Mouse (Mus musculus) liver, embryonic 14.5 days (tissue): ENCODE results near the gene Lkaaear1. TPM values are rescaled to one million over a fixed set of nuclear protein-coding genes. Genes with fewer than 3 reads are reported as not detected.

Experiments used
- ATAC-seq: fragments of 200-750 bp; cut with Nextera tagmentation; 2 replicates; pipeline ENCODE4 v1.8.0; 2017; ENCODE audit warnings: moderate number of reproducible peaks, mild to moderate bottlenecking, moderate library complexity; ENCODE audit not compliant: insufficient read depth
- DNase-seq, 3 experiments: peaks; one replicate each; pipeline ENCODE4 v3.0.0-alpha.2; 2012 to 2013; ENCODE audit warnings: low read depth in 3 of 3, low spot score in 3 of 3
- H3K27ac ChIP-seq: fragments of 300-500 bp; sonication (generic); 2 replicates; pipeline ENCODE4 v1.5.1; 2014; ENCODE audit warnings: moderate library complexity, mild to moderate bottlenecking, control low read depth, inconsistent platforms
- H3K27me3 ChIP-seq: fragments of 300-500 bp; sonication (generic); 2 replicates; pipeline ENCODE4 v1.6.1; 2014; ENCODE audit warnings: mild to moderate bottlenecking, low read length, moderate library complexity; ENCODE audit not compliant: control insufficient read depth, insufficient read depth
- H3K36me3 ChIP-seq: fragments of 300-500 bp; sonication (generic); replicated peaks from 2 replicates; pipeline ENCODE4 v1.6.1; 2014; ENCODE audit warnings: low read depth; ENCODE audit not compliant: control insufficient read depth, insufficient read depth
- H3K4me1 ChIP-seq, 2 experiments: fragments of 200-500 bp in 1 of 2; fragments of 300-500 bp in 1 of 2; sonication (generic) in 1 of 2; replicated peaks; 2 replicates each; pipeline ENCODE4 v1.6.1; 2012 to 2014; ENCODE audit warnings: antibody characterized with exemption in 1 of 2, inconsistent platforms in 1 of 2, low read length in 1 of 2; ENCODE audit not compliant: control insufficient read depth in 2 of 2, insufficient read depth in 2 of 2
- H3K4me2 ChIP-seq: fragments of 300-500 bp; sonication (generic); 2 replicates; pipeline ENCODE4 v1.6.1; 2014; ENCODE audit warnings: low read depth, mild to moderate bottlenecking, control low read depth, moderate library complexity
- H3K4me3 ChIP-seq, 2 experiments: fragments of 200-500 bp in 1 of 2; fragments of 300-500 bp in 1 of 2; sonication (generic) in 1 of 2; 2 replicates each; pipeline ENCODE4 v1.5.1; 2012 to 2014; ENCODE audit warnings: low read depth in 2 of 2, low read length in 2 of 2, mild to moderate bottlenecking in 2 of 2, control low read depth in 1 of 2, inconsistent platforms in 1 of 2, moderate library complexity in 1 of 2; ENCODE audit not compliant: insufficient read depth in 1 of 2
- H3K9ac ChIP-seq: fragments of 300-500 bp; sonication (generic); replicated peaks from 2 replicates; pipeline ENCODE4 v1.6.1; 2014; ENCODE audit warnings: mild to moderate bottlenecking, control low read depth, moderate library complexity
- H3K9me3 ChIP-seq: fragments of 300-500 bp; sonication (generic); 2 replicates; pipeline ENCODE4 v1.6.1; 2016; ENCODE audit warnings: low read length, mixed read lengths; ENCODE audit not compliant: control insufficient read depth
- CTCF ChIP-seq: IDR thresholded peaks from 2 replicates; pipeline ENCODE4 v1.5.1; 2016; ENCODE audit warnings: antibody characterized with exemption, low read depth, control low read depth
- EP300 ChIP-seq: IDR thresholded peaks from 2 replicates; pipeline ENCODE4 v1.6.1; 2016; ENCODE audit warnings: antibody characterized with exemption, low read depth
- WGBS: fragments of 180-500 bp; shearing (Covaris S2); extraction: QIAGEN DNeasy Blood & Tissue Kit; methylation state at CpG from one replicate; pipeline ENCODE4 v1.1.7; 2014; ENCODE audit not compliant: insufficient replicate concordance; 5-methylcytosine and 5-hydroxymethylcytosine counted together
- polyA plus RNA-seq, 2 experiments: library from polyadenylated mRNA; depleted of rRNA in 1 of 2; stranded (reverse) in 1 of 2; unstranded in 1 of 2; fragments of >200 nt; fragmentation: Nextera tagmentation in 1 of 2; extraction: Ambion mirVana in 1 of 2; gene quantifications; 2 replicates each; pipeline versions ENCODE4 v1.2.1 to v1.2.3; 2012 to 2014

The Lkaaear1 gene
- polyA plus RNA-seq, 2 experiments, result not detected

DNA sequence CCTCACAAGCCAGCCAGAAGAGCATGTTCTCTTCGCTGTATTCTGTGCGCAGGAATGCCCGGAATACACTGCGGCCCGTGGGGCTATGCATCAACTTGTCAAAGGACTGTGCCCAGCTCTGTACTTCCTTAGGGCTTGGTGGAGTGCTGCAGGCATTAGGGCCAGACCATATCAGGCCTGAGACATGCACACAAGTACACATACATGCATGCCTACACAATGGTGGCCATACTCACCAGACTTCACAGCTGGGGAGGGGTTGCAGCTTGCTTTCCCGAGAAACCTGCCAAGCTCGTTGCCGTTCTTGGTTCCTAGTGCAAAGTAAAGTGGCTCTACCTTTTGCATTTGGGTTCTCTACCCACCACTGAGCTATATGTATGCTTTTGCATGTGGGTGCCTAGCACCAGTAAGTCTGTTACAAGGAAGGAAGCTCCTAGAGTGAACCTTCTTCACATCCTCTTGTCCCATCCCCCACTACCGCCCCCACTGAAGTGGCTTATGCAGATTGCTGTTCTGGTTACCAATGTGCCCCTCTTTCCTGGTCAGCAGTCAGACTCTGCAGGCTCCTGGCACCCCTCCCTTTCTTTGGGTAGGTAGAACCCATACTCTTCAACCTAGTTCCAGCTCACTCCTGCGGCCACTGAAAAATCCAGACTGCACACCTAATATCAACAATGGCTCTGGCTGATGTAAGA is 8.6 kb downstream of the Lkaaear1 start:
- WGBS, result 78% methylated on average over 10 of the region's 10 CpGs
- H3K36me3 ChIP-seq, result no peaks in the 10 kb centered on the region
- H3K27ac ChIP-seq, result no peak overlapping the region
- H3K4me1 ChIP-seq, result peaks cover 0 to 3% of the 10 kb centered on the region in 2 experiments; a peak in 2 of 4 replicates
- no peak overlapping the region for H3K4me2 ChIP-seq
- H3K4me3 ChIP-seq, result no peak overlapping the region
- no peaks in the 10 kb centered on the region for H3K9me3 ChIP-seq
- ATAC-seq, result no peak
- no peak for DNase-seq
- no peaks in the 10 kb centered on the region; the same call in 1 of the 2 replicates for H3K27me3 ChIP-seq
- no peak overlapping the region for H3K9ac ChIP-seq
- no peak for TF ChIP-seq EP300
- no peak for TF ChIP-seq CTCF

DNA sequence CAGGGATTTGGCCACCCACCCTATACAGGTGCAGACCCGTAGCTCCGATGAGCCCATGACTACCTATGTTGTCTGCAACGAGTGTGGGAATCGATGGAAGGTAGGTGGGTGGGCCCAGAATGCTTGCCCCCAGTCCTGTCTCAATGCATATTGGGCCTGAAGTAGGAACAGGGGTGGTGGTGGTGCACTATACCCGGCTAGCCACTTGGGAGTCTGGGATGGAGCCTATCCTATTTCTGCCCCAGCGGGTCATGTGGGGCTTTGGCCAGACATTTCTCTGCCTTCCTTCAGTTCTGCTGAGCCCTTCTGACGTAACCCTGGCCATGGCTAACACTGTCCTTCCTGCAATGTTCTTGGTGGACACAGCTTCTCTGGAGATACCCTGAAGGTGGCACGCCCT is 10.7 kb downstream of the Lkaaear1 start:
- WGBS, result 75% methylated on average over 8 of the region's 8 CpGs
- Histone ChIP-seq H3K27ac (no peak overlapping the region), H3K36me3 (no peaks in the 10 kb centered on the region), H3K4me1 (no peaks in the 10 kb centered on the region), H3K4me2 (no peak overlapping the region), H3K27me3 (no peaks in the 10 kb centered on the region), H3K4me3 (no peak overlapping the region), H3K9me3 (no peaks in the 10 kb centered on the region), H3K9ac (no peak overlapping the region)
- ATAC-seq, result no peak
- no peak for TF ChIP-seq EP300
- no peak for TF ChIP-seq CTCF
- DNase-seq, result no peak

DNA sequence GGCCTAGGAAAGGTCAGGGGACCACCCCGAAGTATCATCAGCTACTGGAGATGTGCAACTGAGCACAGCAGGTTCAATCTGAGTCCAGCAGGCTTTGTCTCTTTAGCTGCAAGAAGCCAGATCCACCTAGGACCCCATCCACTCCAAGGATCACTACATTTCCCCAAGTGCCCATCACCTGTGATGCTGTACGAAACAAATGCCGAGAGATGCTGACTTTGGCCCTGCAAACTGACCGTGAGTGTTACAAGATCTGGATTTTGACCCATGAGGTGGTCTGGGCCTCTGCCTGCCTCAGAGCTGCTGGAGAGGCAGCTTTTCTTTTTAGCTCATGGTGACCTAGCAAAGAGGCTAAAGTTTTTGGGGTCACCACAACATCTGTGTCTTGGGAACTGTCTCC is 12.6 kb downstream of the Lkaaear1 start:
- H3K9me3 ChIP-seq, result no peaks in the 10 kb centered on the region
- no peaks in the 10 kb centered on the region; the same call in 1 of the 2 replicates for H3K27me3 ChIP-seq
- peaks cover under 1 to 5% of the 10 kb centered on the region in 2 experiments; a peak in 3 of 4 replicates for H3K4me1 ChIP-seq
- no peak for ATAC-seq
- no peak for DNase-seq
- no peak overlapping the region for H3K9ac ChIP-seq
- H3K27ac ChIP-seq, result no peak overlapping the region
- WGBS, result 67% methylated on average over 4 of the region's 4 CpGs
- no peak overlapping the region for H3K4me3 ChIP-seq
- H3K36me3 ChIP-seq, result no peaks in the 10 kb centered on the region
- TF ChIP-seq EP300 (no peak), CTCF (no peak)
- H3K4me2 ChIP-seq, result no peak overlapping the region

DNA sequence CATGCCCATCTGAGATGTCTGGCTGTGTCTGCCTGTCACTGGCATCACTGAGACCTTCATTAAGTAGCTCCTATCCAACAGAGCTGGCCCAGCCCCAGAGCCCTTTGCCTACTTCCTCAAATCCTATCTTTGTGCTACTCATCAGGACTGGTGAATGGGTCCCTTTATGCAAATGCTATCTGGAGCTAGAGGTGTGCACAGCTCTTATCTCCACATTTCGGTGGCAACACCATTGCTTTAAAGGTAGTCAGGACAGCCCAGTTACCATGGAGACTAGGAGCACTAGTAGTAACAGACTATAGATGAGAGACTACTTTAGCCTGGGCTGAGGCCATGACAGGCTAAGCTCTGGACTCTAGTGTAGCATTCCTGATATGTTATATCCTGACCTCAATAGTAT is 13.5 kb downstream of the Lkaaear1 start:
- H3K4me3 ChIP-seq, result no peak overlapping the region
- H3K4me2 ChIP-seq, result no peak overlapping the region
- DNase-seq (no peak), ATAC-seq (no peak)
- no peaks in the 10 kb centered on the region for H3K9me3 ChIP-seq
- H3K27ac ChIP-seq, result no peak overlapping the region
- H3K9ac ChIP-seq, result no peak overlapping the region
- no peaks in the 10 kb centered on the region for H3K36me3 ChIP-seq
- WGBS, result 18% methylated on average over 1 of the region's 1 CpGs
- H3K27me3 ChIP-seq, result peaks cover 3% of the 10 kb centered on the region; the same call in 1 of the 2 replicates
- TF ChIP-seq EP300 (no peak), CTCF (no peak)
- H3K4me1 ChIP-seq, result peaks cover 3 to 5% of the 10 kb centered on the region in 2 experiments; a peak in 3 of 4 replicates

DNA sequence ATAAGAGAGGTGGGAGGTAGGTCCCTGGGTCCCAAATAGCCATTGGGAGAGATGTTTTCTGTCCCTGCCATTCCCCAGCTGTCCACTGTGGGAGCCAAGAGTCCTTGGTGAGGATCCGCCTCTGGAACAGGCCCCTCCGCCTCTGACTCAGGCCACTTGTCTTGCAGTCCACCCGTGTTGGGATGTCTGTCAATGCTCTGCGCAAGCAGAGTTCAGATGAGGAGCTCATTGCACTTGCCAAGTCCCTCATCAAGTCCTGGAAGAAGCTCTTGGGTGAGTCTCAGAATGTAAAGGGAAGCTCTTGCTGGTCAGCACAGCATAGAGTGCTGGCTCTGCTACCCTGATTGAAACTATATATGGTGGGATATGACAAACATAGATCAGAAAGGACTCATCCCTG is 14.9 kb downstream of the Lkaaear1 start:
- TF ChIP-seq EP300 (no peak), CTCF (no peak)
- H3K27me3 ChIP-seq, result peaks cover 3% of the 10 kb centered on the region; the same call in 1 of the 2 replicates
- H3K4me1 ChIP-seq, result peaks cover 3 to 9% of the 10 kb centered on the region in 2 experiments; a peak in 3 of 4 replicates
- no peak overlapping the region for H3K4me2 ChIP-seq
- no peaks in the 10 kb centered on the region for H3K36me3 ChIP-seq
- no peak for ATAC-seq
- H3K9ac ChIP-seq, result no peak overlapping the region
- no peak overlapping the region for H3K4me3 ChIP-seq
- WGBS, result 53% methylated on average over 4 of the region's 4 CpGs
- DNase-seq, result no peak
- H3K27ac ChIP-seq, result no peak overlapping the region
- H3K9me3 ChIP-seq, result no peaks in the 10 kb centered on the region
